Mouse (Mus musculus): ENCODE results near the gene Pstpip1.
A peak's percentile ranks its signal among the peaks of the same experiment; 100 is the strongest.

The Pstpip1 gene

GRCm38 (mm10) chr9:56089778-56090520 lies at the start of gene Pstpip1:
Gene Pstpip1, plus strand, starts transcription at chr9:56089962.
- no peak for DNase-seq (ENCODE audit: low spot score)

DNA sequence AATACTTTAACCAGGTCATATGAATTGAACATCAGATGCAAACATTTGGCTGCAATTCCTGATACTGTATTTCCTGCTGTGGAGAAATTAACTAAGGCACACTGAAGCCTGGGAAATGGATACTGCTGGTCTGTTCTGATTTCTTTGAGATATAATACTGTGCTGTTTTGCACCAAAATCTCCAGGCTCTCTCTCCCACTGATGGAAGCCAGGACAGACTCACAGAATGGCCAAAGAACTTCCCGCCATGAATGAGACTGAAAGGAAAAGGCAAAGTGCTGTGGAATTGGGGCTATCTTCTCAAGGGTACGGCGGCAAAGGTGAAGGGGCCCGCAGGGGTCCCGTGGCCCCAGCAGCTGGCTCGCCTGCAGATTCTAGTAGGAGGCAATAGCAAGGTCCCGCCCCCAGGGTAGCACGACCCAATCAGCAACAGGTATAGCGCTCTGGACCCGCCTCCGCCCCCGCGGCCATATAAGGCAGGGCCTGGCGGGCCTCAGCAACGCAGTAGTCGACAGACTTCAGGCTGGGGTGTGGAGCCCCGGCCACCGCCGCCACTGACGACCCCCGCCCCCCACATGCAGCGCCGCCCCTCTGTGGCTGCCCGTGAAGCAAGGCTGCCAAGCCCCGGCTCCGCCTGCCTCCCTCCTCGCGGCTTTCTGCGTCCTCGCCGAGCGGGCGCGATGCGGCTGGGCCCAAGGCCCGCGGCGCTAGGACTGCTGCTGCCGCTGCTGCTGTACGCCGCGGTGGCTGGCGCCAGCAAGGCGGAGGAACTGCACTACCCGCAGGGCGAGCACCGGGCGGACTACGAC lies 48.2 kb upstream of the Pstpip1 start, which contains the start of gene Rcn2:
TSS of gene Rcn2 (plus strand) at position 474 of the 809 bp plus-strand sequence.
- DNase-seq (ENCODE audit: low spot score) = peak; percentile 92

- DNase-seq (ENCODE audit: low spot score) = no peak
Measured at GRCm38 (mm10) chr9:56042181-56042621, 47.6 kb upstream of the Pstpip1 start.

DNA sequence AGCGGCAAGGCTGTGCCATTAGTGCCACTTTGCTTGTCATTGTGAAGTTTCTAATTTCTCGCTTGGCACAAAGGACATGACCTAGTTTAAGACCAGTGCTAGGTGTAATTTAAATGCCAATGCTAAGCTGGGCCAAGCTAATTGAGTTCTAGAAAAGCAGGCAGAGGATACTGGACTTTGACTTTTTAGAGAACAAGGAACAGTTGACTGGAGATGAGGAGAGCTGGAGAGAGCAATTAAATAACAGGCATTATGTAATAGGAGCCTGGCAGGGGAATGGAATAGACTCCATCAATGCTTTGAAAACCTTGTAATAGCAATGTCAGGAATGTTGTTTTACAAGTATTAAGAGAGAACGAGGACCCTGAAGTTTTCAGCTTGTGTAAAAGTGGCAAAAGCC lies 36.0 kb upstream of the Pstpip1 start:
- no peak for DNase-seq (ENCODE audit: low spot score)

DNA sequence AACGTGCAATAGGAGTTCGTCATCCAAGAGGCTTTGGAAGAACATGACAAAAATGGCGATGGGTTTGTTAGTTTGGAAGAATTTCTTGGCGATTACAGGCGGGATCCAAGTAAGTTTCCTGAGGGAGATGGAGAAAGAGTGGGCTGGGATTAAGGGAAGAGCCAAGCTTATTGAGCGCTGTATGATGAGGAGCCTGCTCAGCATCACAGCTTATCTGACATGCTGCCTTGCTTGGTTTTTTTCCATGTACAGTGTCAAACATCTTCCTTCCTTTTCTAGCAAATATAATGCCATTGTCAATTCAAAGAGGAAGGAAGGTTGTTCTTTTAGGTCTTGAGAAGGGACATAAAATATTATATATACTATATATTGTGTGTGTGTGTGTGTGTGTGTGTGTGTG lies 33.6 kb upstream of the Pstpip1 start:
- DNase-seq (ENCODE audit: low spot score) = no peak

- no peak for DNase-seq (ENCODE audit: low spot score)
Measured at GRCm38 (mm10) chr9:56062336-56062735, 27.4 kb upstream of the Pstpip1 start.

- peak; percentile 20 for DNase-seq (ENCODE audit: low spot score)
Measured at GRCm38 (mm10) chr9:56065011-56065410, 24.8 kb upstream of the Pstpip1 start.

DNA sequence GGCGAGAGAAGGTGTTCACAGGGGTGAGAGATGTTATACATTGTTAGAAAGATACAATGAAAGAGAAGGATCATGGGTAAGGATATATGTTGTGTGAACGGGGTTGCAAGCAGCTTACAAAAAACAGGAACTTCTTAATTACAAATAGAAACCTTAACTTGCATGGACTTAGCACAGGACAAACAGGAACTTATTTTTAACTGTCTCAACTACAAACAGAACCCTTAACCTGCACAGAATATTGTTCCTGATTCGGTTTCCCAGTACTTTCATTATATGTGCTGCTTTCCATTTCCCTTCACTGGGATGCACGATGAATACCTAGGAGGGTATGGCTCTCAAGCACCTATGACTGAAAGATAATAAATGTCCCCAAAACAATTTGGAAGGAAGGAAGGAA lies 21.8 kb upstream of the Pstpip1 start:
- DNase-seq (ENCODE audit: low spot score) = no peak

- DNase-seq (ENCODE audit: low spot score) = no peak
Measured at GRCm38 (mm10) chr9:56068630-56069029, 21.1 kb upstream of the Pstpip1 start.

GRCm38 (mm10) chr9:56072861-56073260 lies 16.9 kb upstream of the Pstpip1 start:
- DNase-seq (ENCODE audit: low spot score) = no peak

GRCm38 (mm10) chr9:56074863-56075262 lies 14.9 kb upstream of the Pstpip1 start:
- no peak for DNase-seq (ENCODE audit: low spot score)

DNA sequence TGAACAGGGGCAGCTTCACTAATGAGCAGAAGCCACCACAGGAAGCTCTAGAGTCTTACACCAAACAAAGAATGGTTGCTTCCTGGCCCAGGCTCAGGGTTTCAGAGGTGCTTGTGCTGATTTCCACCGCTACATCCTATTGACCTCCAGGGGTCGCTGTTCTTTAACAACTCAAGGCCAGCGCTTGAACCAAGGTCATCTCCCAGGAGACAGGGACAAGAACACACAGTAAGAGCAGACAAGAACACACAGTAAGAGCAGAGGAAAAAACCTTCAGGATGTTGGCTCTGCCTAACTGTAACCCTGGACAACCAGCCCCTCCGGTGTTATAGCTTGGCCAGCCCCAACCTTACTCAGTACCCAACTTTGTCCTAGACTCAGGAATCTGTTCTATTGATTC lies 14.5 kb upstream of the Pstpip1 start:
- DNase-seq (ENCODE audit: low spot score) = peak; percentile 74

GRCm38 (mm10) chr9:56075901-56076620 lies 13.7 kb upstream of the Pstpip1 start:
- DNase-seq (ENCODE audit: low spot score) = no peak

- no peak for DNase-seq (ENCODE audit: low spot score)
Measured at GRCm38 (mm10) chr9:56079587-56079986, 10.2 kb upstream of the Pstpip1 start.

DNA sequence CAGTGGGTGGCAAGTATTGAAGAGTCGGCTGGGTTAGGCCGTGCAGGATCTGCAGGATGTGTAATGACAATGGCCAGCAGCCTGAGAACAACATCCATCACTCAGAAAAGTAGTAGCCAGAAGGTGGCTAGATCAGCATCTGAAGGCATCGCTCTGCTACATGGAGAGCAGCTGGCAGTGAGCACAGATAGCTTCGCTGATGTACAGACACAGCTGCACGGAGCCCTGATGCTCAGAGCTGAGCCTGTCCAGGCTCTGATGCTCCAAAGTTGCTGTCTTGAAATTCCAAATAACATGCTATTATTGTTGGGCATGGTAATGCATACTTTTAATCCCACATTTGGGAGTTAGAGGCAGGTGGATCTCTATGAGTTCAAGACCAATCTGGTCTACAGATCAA lies 3.2 kb upstream of the Pstpip1 start:
- DNase-seq (ENCODE audit: low spot score) = no peak

- DNase-seq (ENCODE audit: low spot score) = no peak
Measured at GRCm38 (mm10) chr9:56090546-56091225, 924 bp downstream of the Pstpip1 start.

- DNase-seq (ENCODE audit: low spot score) = no peak
Measured at GRCm38 (mm10) chr9:56092102-56092501, 2.3 kb downstream of the Pstpip1 start.

DNA sequence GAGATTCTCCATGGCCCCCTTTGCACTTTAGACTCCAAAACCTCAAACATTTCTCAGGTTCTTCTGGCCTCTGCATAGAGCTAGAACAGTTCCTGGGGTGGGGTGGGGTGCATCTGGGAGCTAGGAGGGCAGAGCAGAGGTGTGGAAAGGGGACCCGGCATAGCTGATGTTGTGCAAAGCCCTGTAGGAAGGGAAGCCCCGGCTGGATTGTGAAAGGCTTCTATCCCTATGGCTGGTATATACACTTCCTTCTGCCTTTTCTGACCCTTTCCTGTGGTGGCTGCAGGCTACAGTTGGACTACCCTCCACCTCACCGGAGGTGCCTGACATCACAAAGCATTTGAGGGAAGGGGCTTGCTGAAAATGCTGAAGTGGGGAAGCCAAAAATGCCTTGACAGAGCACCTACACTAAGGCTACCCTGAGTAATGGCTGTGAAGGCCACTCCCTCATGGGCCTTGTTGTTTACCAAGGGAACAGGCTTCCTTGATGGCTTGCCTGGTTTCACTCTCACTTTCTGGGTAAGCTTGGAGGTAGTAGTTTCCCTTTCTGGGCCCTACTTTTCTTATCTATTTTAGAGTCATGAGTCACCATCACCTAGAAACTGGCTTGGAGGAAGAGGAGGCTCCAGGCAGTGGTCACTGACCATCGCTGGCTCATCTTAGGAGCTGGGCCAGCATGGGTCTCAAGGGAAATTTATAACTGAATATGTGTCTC lies 8.0 kb downstream of the Pstpip1 start:
- no peak for DNase-seq (ENCODE audit: low spot score)

GRCm38 (mm10) chr9:56100041-56100522 lies 10.3 kb downstream of the Pstpip1 start:
- DNase-seq (ENCODE audit: low spot score) = no peak

DNA sequence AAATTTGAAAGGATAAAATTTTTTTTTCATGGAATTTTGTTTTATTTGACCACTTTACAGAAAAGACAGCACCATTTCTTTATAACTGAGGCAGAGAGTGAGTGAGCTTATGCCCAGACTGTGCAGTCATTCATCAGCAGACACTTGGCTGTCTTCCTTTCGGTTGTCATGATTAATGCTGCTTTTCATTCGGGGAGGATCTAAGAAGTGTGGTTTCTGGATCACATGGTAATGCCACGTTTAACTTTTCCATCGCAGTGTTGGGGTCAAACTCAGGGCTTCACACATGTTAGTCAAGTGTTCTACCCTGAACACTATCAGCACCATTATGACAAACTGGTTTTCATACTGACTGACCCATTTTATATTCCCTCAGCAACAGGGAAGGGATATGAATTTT lies 11.3 kb downstream of the Pstpip1 start:
- peak; percentile 53 for DNase-seq (ENCODE audit: low spot score)

DNA sequence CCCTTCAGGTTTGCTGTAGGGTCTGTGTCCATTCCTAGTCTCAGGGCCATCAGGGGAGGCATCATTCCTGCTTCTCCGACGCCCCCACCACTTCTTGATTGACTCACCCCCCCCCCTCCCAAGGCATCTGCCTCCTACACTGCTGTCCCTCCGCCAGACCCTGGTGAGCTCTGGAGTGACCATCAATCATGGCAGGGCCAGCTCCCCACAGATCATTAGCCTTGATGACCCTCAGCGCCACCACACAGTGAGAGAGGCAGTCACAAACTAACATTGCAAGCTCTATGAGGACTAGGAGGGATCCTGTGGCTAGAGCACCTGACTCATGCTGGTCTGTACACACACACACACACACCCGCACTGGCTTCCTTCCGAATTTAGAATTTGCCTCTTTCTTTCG lies 15.2 kb downstream of the Pstpip1 start:
- no peak for DNase-seq (ENCODE audit: low spot score)

Data from adipocyte (in vitro differentiated cells).